Mouse (Mus musculus) ES-E14 (cell line): ENCODE measurements around the gene Nop2.

Experiments
- CHD2 ChIP-seq: IDR thresholded peaks from 2 replicates; pipeline ENCODE4 v1.6.1; 2014; ENCODE audit warnings: mild to moderate bottlenecking, low read depth, low read length, inconsistent platforms
- ZC3H11A ChIP-seq: IDR thresholded peaks from 2 replicates; pipeline ENCODE4 v1.6.1; 2012; ENCODE audit warnings: low read depth, mild to moderate bottlenecking, inconsistent platforms, low read length, borderline replicate concordance

GRCm38 (mm10) chr6:125088561-125089321 lies 43.0 kb upstream of the Nop2 start:
- TF ChIP-seq CHD2 (no peak), ZC3H11A (no peak)
